Mouse (Mus musculus) frontal cortex, adult (tissue): Measurements from ENCODE around the gene Prn.

Experiments used
- ATAC-seq: cut with Nextera tagmentation; 2 replicates; pipeline ENCODE4 v1.9.2; 2017; ENCODE audit warnings: mild to moderate bottlenecking, moderate library complexity, mixed read lengths; ENCODE audit not compliant: low TSS enrichment

Gene Prn

GRCm38 (mm10) chr2:131909683-131910572, at the start of gene Prn, which contains the start of gene Prnp:
Gene Prn (plus strand): TSS chr2:131909957.
Gene Prnp (plus strand): TSS chr2:131909928.
- ATAC-seq, result peak; percentile 88

GRCm38 (mm10) chr2:131862617-131863275, 47.0 kb upstream of the Prn start:
- ATAC-seq, result no peak

- peak; percentile 75 for ATAC-seq
Observed at GRCm38 (mm10) chr2:131863472-131863871, 46.3 kb upstream of the Prn start.

- ATAC-seq, result no peak
Observed at GRCm38 (mm10) chr2:131864262-131864796, 45.4 kb upstream of the Prn start.

GRCm38 (mm10) chr2:131866676-131867075, 43.1 kb upstream of the Prn start:
- no peak for ATAC-seq

- no peak for ATAC-seq
Observed at GRCm38 (mm10) chr2:131868983-131869382, 40.8 kb upstream of the Prn start.

GRCm38 (mm10) chr2:131873376-131873775, 36.4 kb upstream of the Prn start:
- ATAC-seq, result no peak

GRCm38 (mm10) chr2:131876551-131877265, 33.0 kb upstream of the Prn start:
- no peak for ATAC-seq

- ATAC-seq, result no peak
Observed at GRCm38 (mm10) chr2:131881766-131882165, 28.0 kb upstream of the Prn start.

GRCm38 (mm10) chr2:131883136-131883535, 26.6 kb upstream of the Prn start:
- peak; percentile 81 for ATAC-seq

GRCm38 (mm10) chr2:131886503-131887160, 23.1 kb upstream of the Prn start:
- peak; percentile 70 for ATAC-seq

- ATAC-seq, result no peak
Observed at GRCm38 (mm10) chr2:131888233-131888632, 21.5 kb upstream of the Prn start.

GRCm38 (mm10) chr2:131892534-131892933, 17.2 kb upstream of the Prn start:
- peak; percentile 52; the same call in 1 of the 2 replicates for ATAC-seq

GRCm38 (mm10) chr2:131895106-131895505, 14.7 kb upstream of the Prn start:
- no peak for ATAC-seq

GRCm38 (mm10) chr2:131896011-131896410, 13.7 kb upstream of the Prn start:
- ATAC-seq, result no peak

- ATAC-seq, result no peak
Observed at GRCm38 (mm10) chr2:131897336-131898109, 12.2 kb upstream of the Prn start.

GRCm38 (mm10) chr2:131902423-131902822, 7.3 kb upstream of the Prn start:
- no peak for ATAC-seq

GRCm38 (mm10) chr2:131902867-131903266, 6.9 kb upstream of the Prn start:
- peak; percentile 76 for ATAC-seq

- ATAC-seq, result no peak
Observed at GRCm38 (mm10) chr2:131905025-131905424, 4.7 kb upstream of the Prn start.

GRCm38 (mm10) chr2:131905776-131906175, 4.0 kb upstream of the Prn start:
- ATAC-seq, result no peak

- ATAC-seq, result no peak
Observed at GRCm38 (mm10) chr2:131906266-131906665, 3.5 kb upstream of the Prn start.
